Mouse (Mus musculus) heart, postnatal 0 days (tissue): Measurements from ENCODE around the gene 2900011O08Rik. TPM values are rescaled to one million over a fixed set of nuclear protein-coding genes. Genes with fewer than 3 reads are reported as not detected.

ENCODE experiments used
- ATAC-seq: fragments of 200-750 bp; cut with Nextera tagmentation; 2 replicates; pipeline ENCODE4 v1.8.0; 2017; ENCODE audit warnings: low read depth, moderate number of reproducible peaks, moderate library complexity; ENCODE audit not compliant: insufficient read depth
- DNase-seq: peaks from one replicate; pipeline ENCODE4 v3.0.0-alpha.2; 2016; ENCODE audit warnings: low spot score
- H3K27ac ChIP-seq: fragments of 300-500 bp; sonication (generic); 2 replicates; pipeline ENCODE4 v1.5.1; 2014; ENCODE audit warnings: low read depth, mild to moderate bottlenecking
- H3K27me3 ChIP-seq: fragments of 300-500 bp; sonication (generic); 2 replicates; pipeline ENCODE4 v1.6.1; 2014; ENCODE audit warnings: low read length, mixed read lengths; ENCODE audit not compliant: control insufficient read depth, insufficient read depth
- H3K36me3 ChIP-seq: fragments of 300-500 bp; sonication (generic); replicated peaks from 2 replicates; pipeline ENCODE4 v1.6.1; 2014; ENCODE audit warnings: low read length, mixed read lengths; ENCODE audit not compliant: control insufficient read depth, insufficient read depth
- H3K4me1 ChIP-seq: fragments of 300-500 bp; sonication (generic); 2 replicates; pipeline ENCODE4 v1.6.1; 2014; ENCODE audit warnings: antibody characterized with exemption; ENCODE audit not compliant: control insufficient read depth, insufficient read depth
- H3K4me2 ChIP-seq: fragments of 300-500 bp; sonication (generic); 2 replicates; pipeline ENCODE4 v1.6.1; 2014; ENCODE audit warnings: low read depth, mild to moderate bottlenecking, low read length, moderate library complexity
- H3K4me3 ChIP-seq: fragments of 300-500 bp; sonication (generic); 2 replicates; pipeline ENCODE4 v1.5.1; 2014; ENCODE audit warnings: low read depth, low read length
- H3K9ac ChIP-seq: fragments of 300-500 bp; sonication (generic); replicated peaks from 2 replicates; pipeline ENCODE4 v1.6.1; 2014; ENCODE audit warnings: low read depth, low read length, mixed read lengths
- H3K9me3 ChIP-seq: fragments of 300-500 bp; sonication (generic); replicated peaks from 2 replicates; pipeline ENCODE4 v1.6.1; 2016; ENCODE audit warnings: low read length; ENCODE audit not compliant: control insufficient read depth
- CTCF ChIP-seq: IDR thresholded peaks from 2 replicates; pipeline ENCODE4 v1.5.1; 2016; ENCODE audit warnings: antibody characterized with exemption, control low read depth, low read depth
- EP300 ChIP-seq: IDR thresholded peaks from 2 replicates; pipeline ENCODE4 v1.6.1; 2016; ENCODE audit warnings: antibody characterized with exemption, low read depth
- WGBS: fragments of 180-500 bp; shearing (Covaris S2); extraction: QIAGEN DNeasy Blood & Tissue Kit; methylation state at CpG from one replicate; pipeline ENCODE4 v1.1.7; 2014; 5-methylcytosine and 5-hydroxymethylcytosine counted together
- polyA plus RNA-seq: library from polyadenylated mRNA; unstranded; fragments of >200 nt; fragmentation: Nextera tagmentation; extraction: Ambion mirVana; gene quantifications from 2 replicates; pipeline ENCODE4 v1.2.1, GENCODE M21; 2015
- total RNA-seq: library from RNA; depleted of rRNA; stranded (reverse); fragments of >200 nt; gene quantifications from 2 replicates; pipeline ENCODE4 v1.2.3, GENCODE M21; 2014; ENCODE audit warnings: low replicate concordance

The 2900011O08Rik gene
- total and polyA plus RNA-seq, 2 experiments from 2014 or later: 0.04 to 0.07 TPM

GRCm38 (mm10) chr16:14112742-14113141 lies 126.3 kb downstream of the 2900011O08Rik start:
- WGBS: 90% methylated on average over 3 of the region's 3 CpGs

GRCm38 (mm10) chr16:14117299-14117698 lies 130.9 kb downstream of the 2900011O08Rik start:
- Histone ChIP-seq H3K27me3 (no peaks in the 10 kb centered on the region), H3K4me1 (no peaks in the 10 kb centered on the region), H3K4me3 (no peak overlapping the region), H3K36me3 (peaks cover 60% of the 10 kb centered on the region), H3K9ac (no peak overlapping the region), H3K27ac (no peak overlapping the region), H3K4me2 (no peak overlapping the region), H3K9me3 (no peaks in the 10 kb centered on the region)
- 39% methylated on average over 2 of the region's 2 CpGs for WGBS
- DNase-seq (no peak), ATAC-seq (no peak)
- TF ChIP-seq CTCF (no peak), EP300 (no peak)

More at GRCm38 (mm10) chr16:14112742-14113141, 126.3 kb downstream of the 2900011O08Rik start:
- TF ChIP-seq EP300: no peak
- no peak for TF ChIP-seq CTCF
- H3K27ac ChIP-seq: no peak overlapping the region
- ATAC-seq: no peak
- H3K4me2 ChIP-seq: no peak overlapping the region
- H3K4me1 ChIP-seq: no peaks in the 10 kb centered on the region
- no peak overlapping the region for H3K9ac ChIP-seq
- no peaks in the 10 kb centered on the region for H3K27me3 ChIP-seq
- no peak for DNase-seq
- no peaks in the 10 kb centered on the region for H3K9me3 ChIP-seq
- H3K4me3 ChIP-seq: no peak overlapping the region
- peaks cover 70% of the 10 kb centered on the region for H3K36me3 ChIP-seq

GRCm38 (mm10) chr16:14120941-14121340 lies 134.5 kb downstream of the 2900011O08Rik start:
- Histone ChIP-seq H3K36me3 (peaks cover 80% of the 10 kb centered on the region), H3K4me3 (no peak overlapping the region), H3K4me1 (no peaks in the 10 kb centered on the region), H3K27ac (no peak overlapping the region), H3K27me3 (no peaks in the 10 kb centered on the region), H3K9me3 (no peaks in the 10 kb centered on the region), H3K4me2 (no peak overlapping the region), H3K9ac (no peak overlapping the region)
- TF ChIP-seq CTCF: no peak
- TF ChIP-seq EP300: no peak
- ATAC-seq (no peak), DNase-seq (no peak)
- 91% methylated on average over 5 of the region's 5 CpGs for WGBS

- TF ChIP-seq CTCF (no peak), EP300 (no peak)
- Histone ChIP-seq H3K4me2 (no peak overlapping the region), H3K27ac (no peak overlapping the region), H3K27me3 (no peaks in the 10 kb centered on the region), H3K4me1 (no peaks in the 10 kb centered on the region), H3K36me3 (peaks cover 78% of the 10 kb centered on the region), H3K4me3 (no peak overlapping the region), H3K9ac (no peak overlapping the region), H3K9me3 (no peaks in the 10 kb centered on the region)
- DNase-seq (no peak), ATAC-seq (no peak)
- 95% methylated on average over 7 of the region's 7 CpGs for WGBS
Observed at GRCm38 (mm10) chr16:14121563-14121962, 135.2 kb downstream of the 2900011O08Rik start.

- H3K4me2 ChIP-seq: no peak overlapping the region
- ATAC-seq: no peak
Observed at GRCm38 (mm10) chr16:14122586-14122985, 136.2 kb downstream of the 2900011O08Rik start.

GRCm38 (mm10) chr16:14123901-14124300 lies 137.5 kb downstream of the 2900011O08Rik start:
- H3K27me3 ChIP-seq: no peaks in the 10 kb centered on the region
- ATAC-seq: no peak
- H3K9ac ChIP-seq: no peak overlapping the region
- TF ChIP-seq CTCF: no peak
- TF ChIP-seq EP300: no peak
- no peak overlapping the region for H3K27ac ChIP-seq
- WGBS: 84% methylated on average over 2 of the region's 2 CpGs
- no peak overlapping the region for H3K4me2 ChIP-seq
- no peak for DNase-seq
- no peak overlapping the region for H3K4me3 ChIP-seq
- no peaks in the 10 kb centered on the region for H3K4me1 ChIP-seq
- peaks cover 90% of the 10 kb centered on the region for H3K36me3 ChIP-seq
- H3K9me3 ChIP-seq: no peaks in the 10 kb centered on the region

More at GRCm38 (mm10) chr16:14122586-14122985, 136.2 kb downstream of the 2900011O08Rik start:
- DNase-seq: no peak
- no peak overlapping the region for H3K4me3 ChIP-seq
- peaks cover 78% of the 10 kb centered on the region for H3K36me3 ChIP-seq
- no peak for TF ChIP-seq CTCF
- TF ChIP-seq EP300: no peak
- no peaks in the 10 kb centered on the region for H3K9me3 ChIP-seq
- no peaks in the 10 kb centered on the region for H3K4me1 ChIP-seq
- H3K9ac ChIP-seq: no peak overlapping the region
- no peak overlapping the region for H3K27ac ChIP-seq
- H3K27me3 ChIP-seq: no peaks in the 10 kb centered on the region
